Mouse (Mus musculus) stomach, postnatal 0 days (tissue): ENCODE measurements around the gene Lgals9. TPM values are rescaled to one million over a fixed set of nuclear protein-coding genes. Genes with fewer than 3 reads are reported as not detected.
"Not testable (repeated sequence)": the region's sequence is repeated elsewhere in the genome, so short reads cannot be mapped to it uniquely, and the experiment has no call there.

Source experiments
- ATAC-seq: fragments of 200-750 bp; cut with Nextera tagmentation; 2 replicates; pipeline ENCODE4 v1.8.0; 2017; ENCODE audit not compliant: low FRiP score, low TSS enrichment
- DNase-seq: peaks from one replicate; pipeline ENCODE4 v3.0.0-alpha.2; 2016; ENCODE audit warnings: low spot score
- H3K27ac ChIP-seq: fragments of 300-500 bp; sonication (generic); replicated peaks from 2 replicates; pipeline ENCODE4 v1.5.1; 2014; ENCODE audit warnings: mild to moderate bottlenecking, control low read depth
- H3K27me3 ChIP-seq: fragments of 300-500 bp; sonication (generic); 2 replicates; pipeline ENCODE4 v1.6.1; 2014; ENCODE audit warnings: low read length; ENCODE audit not compliant: control insufficient read depth, insufficient read depth
- H3K36me3 ChIP-seq: fragments of 300-500 bp; sonication (generic); 2 replicates; pipeline ENCODE4 v1.6.1; 2014; ENCODE audit warnings: low read length, mixed read lengths; ENCODE audit not compliant: control insufficient read depth, insufficient read depth
- H3K4me1 ChIP-seq: fragments of 300-500 bp; sonication (generic); replicated peaks from 2 replicates; pipeline ENCODE4 v1.6.1; 2014; ENCODE audit warnings: antibody characterized with exemption; ENCODE audit not compliant: control insufficient read depth, insufficient read depth
- H3K4me2 ChIP-seq: fragments of 300-500 bp; sonication (generic); replicated peaks from 2 replicates; pipeline ENCODE4 v1.6.1; 2014; ENCODE audit warnings: low read depth, mild to moderate bottlenecking, control low read depth, moderate library complexity
- H3K4me3 ChIP-seq: fragments of 300-500 bp; sonication (generic); 2 replicates; pipeline ENCODE4 v1.5.1; 2014; ENCODE audit warnings: low read depth, low read length, control low read depth
- H3K9ac ChIP-seq: fragments of 300-500 bp; sonication (generic); 2 replicates; pipeline ENCODE4 v1.6.1; 2014; ENCODE audit warnings: mild to moderate bottlenecking, low read length, control low read depth, mixed read lengths
- H3K9me3 ChIP-seq: fragments of 300-500 bp; sonication (generic); 2 replicates; pipeline ENCODE4 v1.6.1; 2016; ENCODE audit warnings: low read length; ENCODE audit not compliant: control insufficient read depth
- CTCF ChIP-seq: IDR thresholded peaks from 2 replicates; pipeline ENCODE4 v1.5.1; 2016; ENCODE audit warnings: antibody characterized with exemption, low read depth, mild to moderate bottlenecking, moderate library complexity
- EP300 ChIP-seq: optimal IDR thresholded peaks from 2 replicates; pipeline ENCODE3; 2016; ENCODE audit warnings: antibody characterized with exemption
- WGBS: fragments of 180-500 bp; shearing (Covaris S2); extraction: QIAGEN DNeasy Blood & Tissue Kit; methylation state at CpG from one replicate; pipeline ENCODE4 v1.1.7; 2014; 5-methylcytosine and 5-hydroxymethylcytosine counted together
- polyA plus RNA-seq: library from polyadenylated mRNA; unstranded; fragments of >200 nt; fragmentation: Nextera tagmentation; extraction: Ambion mirVana; gene quantifications from 2 replicates; pipeline ENCODE4 v1.2.1, GENCODE M21; 2015

Gene Lgals9
- polyA plus RNA-seq, 1 experiment from 2014 or later, result 412 TPM

DNA sequence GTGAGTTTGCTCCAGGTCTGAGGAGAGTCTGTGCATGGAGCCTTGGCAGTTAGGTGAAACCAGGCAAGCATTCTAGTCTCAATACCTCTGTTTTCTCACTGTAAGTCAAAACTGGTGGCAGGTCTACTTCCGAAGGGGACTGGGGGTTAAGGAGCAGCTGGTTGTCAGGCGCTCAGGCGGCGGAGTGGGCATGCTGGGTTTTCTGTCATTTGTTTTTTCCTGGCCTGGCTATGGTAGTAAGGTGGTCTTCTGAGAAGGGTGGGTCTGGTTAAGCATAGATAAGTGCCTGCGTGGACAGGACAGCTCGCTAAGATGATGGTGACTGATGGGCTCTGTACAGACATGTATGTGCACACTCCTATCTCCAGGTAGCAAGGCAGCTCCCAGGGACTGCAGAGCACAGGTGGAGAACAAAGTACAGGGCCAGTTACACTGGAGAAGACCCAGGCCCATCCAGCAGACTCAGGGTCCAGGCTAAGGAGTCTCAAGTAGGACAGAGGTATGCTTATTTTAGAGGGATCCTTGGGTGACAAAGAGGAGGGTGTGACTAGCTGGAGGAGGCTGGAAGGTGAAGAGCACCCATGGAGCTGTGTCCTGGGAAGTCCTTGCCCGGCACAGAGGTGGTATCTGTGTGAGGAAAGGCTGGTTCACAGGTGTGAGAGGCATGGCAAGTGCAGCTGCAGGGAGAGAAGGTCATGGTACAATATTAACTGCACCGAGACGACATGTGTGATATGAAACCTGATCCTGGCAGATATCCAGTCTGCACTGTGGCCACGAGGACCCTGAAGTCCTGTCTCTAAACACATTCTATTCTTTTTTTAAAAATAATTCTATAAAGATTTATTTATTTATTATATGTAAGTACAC is 19.3 kb upstream of the Lgals9 start:
- no peak for ATAC-seq
- no peak overlapping the region for H3K4me2 ChIP-seq
- no peak overlapping the region for H3K4me3 ChIP-seq
- H3K27me3 ChIP-seq, result no peaks in the 10 kb centered on the region
- no peak for TF ChIP-seq EP300
- peaks cover 3% of the 10 kb centered on the region; the same call in 1 of the 2 replicates for H3K4me1 ChIP-seq
- no peaks in the 10 kb centered on the region for H3K36me3 ChIP-seq
- peak; percentile 16 for DNase-seq
- no peak overlapping the region for H3K9ac ChIP-seq
- peak overlapping the region; percentile 80 for H3K27ac ChIP-seq
- no peaks in the 10 kb centered on the region for H3K9me3 ChIP-seq
- WGBS, result 68% methylated on average over 10 of the region's 10 CpGs

DNA sequence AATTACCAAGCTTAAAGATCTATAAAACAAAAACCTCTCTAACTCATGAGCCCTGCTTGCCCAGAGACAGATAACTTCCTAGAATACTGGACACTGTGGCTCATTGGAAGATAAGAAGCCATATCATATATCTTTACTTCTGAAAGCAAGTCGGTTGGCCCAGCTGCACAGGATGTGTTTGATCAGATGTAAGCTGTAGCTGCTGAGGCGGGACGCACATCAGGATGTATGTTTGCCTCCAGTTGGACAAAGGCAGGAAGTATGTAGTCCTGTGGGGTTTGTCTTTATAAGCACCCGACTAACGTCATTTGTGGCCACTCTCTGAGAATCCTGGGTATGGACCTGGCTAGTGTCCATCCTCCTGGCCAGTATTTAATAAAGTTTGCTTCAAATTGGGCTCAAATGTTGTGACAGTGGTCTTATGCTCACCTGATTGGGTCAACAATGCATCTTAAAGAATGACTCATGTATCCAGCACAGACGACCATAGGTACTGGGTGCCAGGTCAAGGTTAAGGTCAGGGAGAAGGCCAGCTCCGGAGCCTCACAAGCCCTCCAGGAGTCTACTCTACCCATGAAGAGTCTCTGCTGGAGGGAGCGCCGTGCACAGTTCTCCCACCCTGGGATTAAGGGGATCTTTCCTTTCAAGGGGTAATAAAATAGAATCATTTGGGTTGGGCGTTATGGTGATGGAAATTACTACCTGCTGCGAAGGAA is 18.5 kb upstream of the Lgals9 start:
- no peak overlapping the region for H3K9ac ChIP-seq
- 55% methylated on average over 11 of the region's 11 CpGs for WGBS
- TF ChIP-seq EP300, result no peak
- no peak for TF ChIP-seq CTCF
- peak; percentile 19 for DNase-seq
- H3K27me3 ChIP-seq, result no peaks in the 10 kb centered on the region
- no peaks in the 10 kb centered on the region for H3K36me3 ChIP-seq
- H3K4me3 ChIP-seq, result no peak overlapping the region
- peaks cover 3% of the 10 kb centered on the region; the same call in 1 of the 2 replicates for H3K4me1 ChIP-seq
- ATAC-seq, result peak; percentile 49
- peak overlapping the region; percentile 80 for H3K27ac ChIP-seq
- H3K9me3 ChIP-seq, result no peaks in the 10 kb centered on the region
- H3K4me2 ChIP-seq, result no peak overlapping the region; the same call in 1 of the 2 replicates

DNA sequence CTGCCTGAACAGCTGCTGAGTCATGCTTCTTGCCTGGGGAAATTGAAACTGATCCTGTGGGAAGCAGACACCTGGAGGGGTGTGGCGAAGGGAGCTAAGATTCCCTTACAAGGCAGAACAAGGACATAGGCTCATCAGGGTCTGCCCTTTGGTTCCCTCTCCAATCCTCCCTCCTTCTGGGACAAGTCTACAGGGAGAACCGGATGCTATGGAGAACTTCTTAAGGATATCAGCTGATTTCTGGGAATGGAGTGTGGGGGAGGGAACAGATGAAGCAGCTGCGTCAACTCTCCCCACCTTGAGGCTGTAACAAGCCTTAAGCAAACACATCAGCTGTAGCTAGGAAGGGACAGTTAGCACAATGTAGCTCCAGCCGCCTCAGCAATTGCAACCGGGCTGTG is 17.8 kb upstream of the Lgals9 start:
- WGBS, result 36% methylated on average over 5 of the region's 5 CpGs
- H3K4me2 ChIP-seq, result no peak overlapping the region; the same call in 1 of the 2 replicates

DNA sequence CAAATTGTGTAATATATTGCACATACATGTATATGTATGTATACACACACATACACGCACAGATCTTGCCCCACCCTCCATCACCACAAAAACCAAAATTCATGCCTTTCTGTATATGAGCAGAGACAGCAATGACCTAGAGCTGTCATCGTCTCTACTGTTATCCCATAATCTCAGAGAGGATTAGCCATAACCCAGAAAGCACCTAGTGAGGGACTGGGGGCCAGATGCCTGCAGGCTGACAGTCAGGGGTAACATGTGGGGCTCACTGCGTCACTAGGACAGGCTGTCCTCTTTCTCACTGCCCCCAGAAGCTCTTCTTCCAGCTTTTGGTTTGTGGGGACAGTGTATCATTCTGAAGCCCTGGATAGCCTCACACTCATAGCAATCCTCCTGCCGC is 17.1 kb upstream of the Lgals9 start:
- TF ChIP-seq EP300 (no peak), CTCF (no peak)

More for the DNA sequence above, 17.8 kb upstream of the Lgals9 start:
- TF ChIP-seq CTCF (no peak), EP300 (peak; percentile 40)
- H3K36me3 ChIP-seq, result no peaks in the 10 kb centered on the region
- H3K4me3 ChIP-seq, result no peak overlapping the region
- peak overlapping the region; percentile 80 for H3K27ac ChIP-seq
- peaks cover 3% of the 10 kb centered on the region; the same call in 1 of the 2 replicates for H3K4me1 ChIP-seq
- peak; percentile 82 for ATAC-seq
- H3K9me3 ChIP-seq, result no peaks in the 10 kb centered on the region
- no peaks in the 10 kb centered on the region for H3K27me3 ChIP-seq
- peak; percentile 77 for DNase-seq
- H3K9ac ChIP-seq, result no peak overlapping the region

DNA sequence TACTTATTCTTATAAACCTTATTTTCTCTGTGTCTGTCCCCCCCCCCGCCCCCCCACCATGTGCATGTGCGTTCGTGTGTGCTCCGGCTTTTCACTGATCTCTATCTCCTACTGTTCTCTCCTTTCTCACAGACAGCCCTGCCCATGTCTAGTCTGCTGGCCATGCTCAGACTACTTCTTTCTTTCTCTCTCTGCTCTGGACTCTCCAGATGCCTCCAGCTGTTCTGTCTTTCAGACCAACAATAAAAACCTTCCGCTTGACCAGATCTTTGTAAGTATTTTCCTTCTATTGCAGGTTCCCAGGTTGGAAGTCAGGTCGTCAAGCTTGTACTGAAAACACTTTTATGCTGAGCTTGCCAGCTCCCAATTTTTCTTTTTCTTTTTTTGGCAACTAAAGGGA is 14.4 kb upstream of the Lgals9 start:
- ATAC-seq, result no peak
- Histone ChIP-seq H3K27me3 (no peaks in the 10 kb centered on the region), H3K36me3 (no peaks in the 10 kb centered on the region), H3K4me2 (no peak overlapping the region), H3K9ac (no peak overlapping the region), H3K4me1 (peaks cover 3% of the 10 kb centered on the region; the same call in 1 of the 2 replicates), H3K9me3 (no peaks in the 10 kb centered on the region), H3K4me3 (no peak overlapping the region), H3K27ac (no peak overlapping the region; the same call in 1 of the 2 replicates)
- DNase-seq, result no peak
- WGBS, result 51% methylated on average over 6 of the region's 6 CpGs
- TF ChIP-seq CTCF (no peak), EP300 (no peak)

More for the DNA sequence above, 17.1 kb upstream of the Lgals9 start:
- Histone ChIP-seq H3K9ac (0 out of 2 replicates have a peak overlapping the region, but pooled peaks have one; percentile 4), H3K27ac (peak overlapping the region; percentile 80), H3K27me3 (no peaks in the 10 kb centered on the region), H3K36me3 (no peaks in the 10 kb centered on the region), H3K4me3 (no peak overlapping the region), H3K4me2 (no peak overlapping the region), H3K9me3 (no peaks in the 10 kb centered on the region), H3K4me1 (peaks cover 3% of the 10 kb centered on the region; the same call in 1 of the 2 replicates)
- DNase-seq (no peak), ATAC-seq (no peak)
- WGBS, result 79% methylated on average over 4 of the region's 4 CpGs

DNA sequence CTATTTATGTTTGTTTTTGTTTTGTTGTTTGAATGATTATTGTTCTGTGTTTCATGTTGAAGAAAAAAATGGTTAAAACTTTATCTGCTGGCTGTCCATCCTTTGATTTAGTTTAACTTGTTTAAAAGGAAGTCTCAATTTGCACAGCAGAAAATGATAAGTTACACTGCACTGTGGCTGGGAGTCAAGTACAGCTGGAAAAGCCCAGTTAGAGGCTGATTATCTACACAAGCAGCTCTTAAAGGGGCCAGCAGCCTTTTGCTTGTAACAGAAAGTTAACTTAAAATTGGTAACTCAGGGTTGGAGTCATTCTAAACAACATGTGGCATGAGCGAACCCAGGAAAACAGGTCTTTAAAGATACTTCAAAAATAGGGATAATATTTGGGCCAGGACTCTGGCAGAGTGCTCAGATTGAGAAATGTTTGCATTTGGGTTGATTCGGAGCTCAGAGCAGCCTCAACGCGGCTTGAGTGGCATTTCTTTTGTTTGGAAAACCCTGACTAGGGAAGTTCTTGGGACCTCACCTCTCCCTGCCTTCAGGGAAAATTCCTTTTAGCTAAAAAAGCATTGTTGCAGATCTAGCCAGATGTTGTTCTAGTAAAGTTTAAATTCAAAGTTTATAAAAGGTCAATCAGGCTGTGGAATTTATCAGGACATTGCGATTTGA is 6.3 kb upstream of the Lgals9 start:
- not testable (repeated sequence) for ATAC-seq, DNase-seq, H3K4me1 ChIP-seq, H3K9me3 ChIP-seq, H3K27me3 ChIP-seq, H3K4me2 ChIP-seq, H3K4me3 ChIP-seq, H3K27ac ChIP-seq, H3K36me3 ChIP-seq, H3K9ac ChIP-seq
- 64% methylated on average over 5 of the region's 5 CpGs for WGBS
